Mouse (Mus musculus): ENCODE results near the gene Lpcat1.

DNA sequence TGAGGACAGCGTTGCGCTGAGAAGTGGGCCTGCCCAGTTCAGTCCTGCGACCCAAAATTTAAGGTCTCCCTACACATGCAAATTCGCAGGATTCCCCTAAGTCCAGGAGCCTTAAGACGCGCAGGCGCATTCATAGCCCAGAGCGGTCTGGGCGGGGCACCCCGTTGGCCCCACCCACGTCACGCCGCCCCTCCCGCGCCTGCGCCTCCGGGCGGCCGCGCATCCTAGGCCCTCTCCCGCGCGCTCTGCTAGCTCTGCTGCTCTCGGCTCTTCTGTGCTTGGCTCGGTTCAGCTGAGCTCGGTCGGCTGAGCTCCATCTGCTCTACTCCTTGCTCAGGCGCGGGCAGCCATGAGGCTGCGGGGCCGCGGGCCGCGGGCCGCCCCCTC lies at the start of gene Lpcat1:
- TF ChIP-seq HCFC1 (IDR thresholded peaks at IDR 0.05; ENCODE audit: borderline replicate concordance, insufficient read depth, low read length) (no peak), MAFK (IDR thresholded peaks at IDR 0.05; ENCODE audit: insufficient read depth, low read depth, low read length) (no peak), CHD2 (IDR thresholded peaks at IDR 0.05; ENCODE audit: low read depth, low read length) (no peak), ZNF384 (IDR thresholded peaks at IDR 0.05; ENCODE audit: low read depth, low read length) (no peak)

Measured in ES-E14 (cell line).